Mouse (Mus musculus): ENCODE measurements around the gene Stil. TPM values are rescaled to one million over a fixed set of nuclear protein-coding genes. Genes with fewer than 3 reads are reported as not detected.

The Stil gene
- total and polyA plus RNA-seq, 3 experiments, result 8.1 to 11.8 (median 9.0) TPM

DNA sequence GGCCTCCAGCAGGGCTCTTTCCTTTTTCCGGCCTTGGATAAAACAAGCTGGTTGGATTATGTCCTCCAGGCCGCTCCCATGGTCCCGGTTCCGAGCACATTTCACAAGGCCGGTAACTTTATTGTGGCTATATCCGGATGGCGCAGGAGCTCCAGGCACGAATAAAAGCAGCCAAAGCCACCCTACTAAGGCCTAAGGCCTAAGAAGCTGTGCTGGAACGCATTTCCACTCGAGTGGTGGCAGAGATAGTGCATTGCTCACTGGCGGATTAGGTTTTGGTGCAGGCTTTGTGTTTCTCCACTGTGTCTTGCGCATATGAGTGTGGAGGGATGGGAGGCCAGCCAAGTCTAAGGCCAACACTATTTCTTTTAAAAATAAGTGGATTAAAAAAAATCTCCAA is 59.9 kb downstream of the Stil start:
- in situ Hi-C loops (cut with MboI; ENCODE audit: low pct_ligation_motif_present, low pct_unique_long_range_greater_than_20kb, low sequenced_read_pairs) (no loop called here), dilution Hi-C loops (cut with MboI; ENCODE audit: extremely low pct_ligation_motif_present, extremely low pct_unique_long_range_greater_than_20kb, low sequenced_read_pairs) (no loop called here)
- Histone ChIP-seq H3K27me3 (replicated peaks) (peaks cover 87% of the 10 kb centered on the region), H3K36me3 (replicated peaks in 1 of 2; ENCODE audit: control insufficient read depth in 1 of 2, insufficient read depth in 1 of 2, low read length in 1 of 2) (no peaks in the 10 kb centered on the region), H3K9me3 (replicated peaks; ENCODE audit: low read length) (peaks cover 8% of the 10 kb centered on the region), H3K9ac (ENCODE audit: insufficient read depth, low read depth) (no peak overlapping the region), H3K4me3 (replicated peaks in 1 of 3; ENCODE audit: low read depth in 2 of 3, low read length in 2 of 3, poor library complexity in 1 of 3) (no peak overlapping the region), H3K4me2 (ENCODE audit: insufficient read depth, low read depth, poor library complexity, severe bottlenecking) (no peak overlapping the region), H3K4me1 (ENCODE audit: control insufficient read depth in 1 of 2, insufficient read depth in 2 of 2) (peaks cover 2 to 4% of the 10 kb centered on the region in 2 experiments; a peak in 1 of 4 replicates), H3K27ac (ENCODE audit: insufficient read depth, low read depth) (no peak overlapping the region), H3K79me2 (replicated peaks; ENCODE audit: control insufficient read depth, extremely low read depth, insufficient read depth, poor library complexity, severe bottlenecking) (no peaks in the 10 kb centered on the region)
- DNase-seq (ENCODE audit: extremely low read depth), result no peak
- TF ChIP-seq ELF1 (IDR thresholded peaks at IDR 0.05; ENCODE audit: low read depth, low read length), result no peak
- TF ChIP-seq ETS1 (conservative IDR thresholded peaks at IDR 0.05; ENCODE audit: low read depth, low read length), result no peak
- no peak for TF ChIP-seq PAX5 (IDR thresholded peaks at IDR 0.05; ENCODE audit: low read length)
- no peak for TF ChIP-seq BHLHE40 (IDR thresholded peaks at IDR 0.05; ENCODE audit: low read depth, low read length)
- no peak for TF ChIP-seq RCOR1 (conservative IDR thresholded peaks at IDR 0.05; ENCODE audit: low read depth, low read length)
- no peak for TF ChIP-seq POLR2AphosphoS2 (IDR thresholded peaks at IDR 0.05; ENCODE audit: low read depth, low read length)
- no peak for TF ChIP-seq MAZ (IDR thresholded peaks at IDR 0.05; ENCODE audit: low read depth, low read length)
- no peak for TF ChIP-seq ZMIZ1 (IDR thresholded peaks at IDR 0.05; ENCODE audit: low read depth, low read length)
- TF ChIP-seq MAX (IDR thresholded peaks at IDR 0.05; ENCODE audit: low read length), result no peak

DNA sequence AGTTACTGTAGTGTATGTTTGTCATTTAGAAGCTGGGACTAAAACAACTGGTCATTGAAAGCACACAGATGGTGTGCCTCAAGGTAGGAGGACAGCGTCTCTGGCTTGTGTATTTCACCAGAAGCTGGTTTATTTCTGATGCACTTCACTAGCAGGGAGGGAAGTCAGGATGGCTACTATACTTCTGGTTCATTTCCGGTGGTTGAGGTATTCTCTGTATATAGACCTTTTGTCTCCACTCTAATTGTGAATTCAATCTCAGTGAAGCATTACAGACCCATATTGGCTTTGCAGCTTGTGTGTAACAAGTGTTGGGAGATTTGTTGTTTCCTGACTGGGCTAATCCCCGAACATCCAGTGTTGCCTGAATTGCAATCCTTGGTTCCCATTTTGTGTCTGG is 60.8 kb downstream of the Stil start:
- in situ Hi-C loops (cut with MboI; ENCODE audit: low pct_ligation_motif_present, low pct_unique_long_range_greater_than_20kb, low sequenced_read_pairs), result no loop called here
- TF ChIP-seq JUND (conservative IDR thresholded peaks at IDR 0.05; ENCODE audit: low read depth, low read length), result no peak
- TF ChIP-seq RCOR1 (conservative IDR thresholded peaks at IDR 0.05; ENCODE audit: low read depth, low read length), result no peak
- no peak for TF ChIP-seq MAFK (IDR thresholded peaks at IDR 0.05; ENCODE audit: insufficient replicate concordance, low read length)
- no peak for TF ChIP-seq ZNF384 (IDR thresholded peaks at IDR 0.05; ENCODE audit: low read depth, low read length)
- TF ChIP-seq JUN (IDR thresholded peaks at IDR 0.05; ENCODE audit: insufficient read depth, low read depth, low read length), result no peak
- no peak for TF ChIP-seq MXI1 (IDR thresholded peaks at IDR 0.05; ENCODE audit: low read depth, low read length)
- no peak for TF ChIP-seq USF2 (conservative IDR thresholded peaks at IDR 0.05; ENCODE audit: low read depth, low read length)
- TF ChIP-seq POLR2AphosphoS2 (IDR thresholded peaks at IDR 0.05; ENCODE audit: low read depth, low read length), result no peak
- TF ChIP-seq ZKSCAN1 (IDR thresholded peaks at IDR 0.05; ENCODE audit: borderline replicate concordance, low read depth, low read length), result no peak
- TF ChIP-seq MYC (IDR thresholded peaks at IDR 0.05; ENCODE audit: low read depth, low read length), result no peak
- TF ChIP-seq IRF4 (IDR thresholded peaks at IDR 0.05; ENCODE audit: low read depth, low read length), result no peak
- TF ChIP-seq MEF2A (IDR thresholded peaks at IDR 0.05; ENCODE audit: borderline replicate concordance, low read depth, low read length), result no peak
- no peak for TF ChIP-seq POLR2A (IDR thresholded peaks at IDR 0.05; ENCODE audit: low read depth, low read length)
- TF ChIP-seq UBTF (IDR thresholded peaks at IDR 0.05; ENCODE audit: low read depth, low read length), result no peak
- TF ChIP-seq HCFC1 (IDR thresholded peaks at IDR 0.05; ENCODE audit: low read depth, low read length), result no peak
- TF ChIP-seq ELF1 (IDR thresholded peaks at IDR 0.05; ENCODE audit: low read depth, low read length), result no peak
- Histone ChIP-seq H3K4me2 (ENCODE audit: insufficient read depth, low read depth, poor library complexity, severe bottlenecking) (no peak overlapping the region), H3K79me2 (replicated peaks; ENCODE audit: control insufficient read depth, extremely low read depth, insufficient read depth, poor library complexity, severe bottlenecking) (no peaks in the 10 kb centered on the region), H3K9me3 (replicated peaks; ENCODE audit: low read length) (peaks cover 8% of the 10 kb centered on the region), H3K9ac (ENCODE audit: insufficient read depth, low read depth) (no peak overlapping the region), H3K4me1 (ENCODE audit: control insufficient read depth in 1 of 2, insufficient read depth in 2 of 2) (peaks cover 2 to 4% of the 10 kb centered on the region in 2 experiments; a peak in 1 of 4 replicates), H3K4me3 (replicated peaks in 1 of 3; ENCODE audit: low read depth in 2 of 3, low read length in 2 of 3, poor library complexity in 1 of 3) (no peak overlapping the region), H3K36me3 (replicated peaks in 1 of 2; ENCODE audit: control insufficient read depth in 1 of 2, insufficient read depth in 1 of 2, low read length in 1 of 2) (no peaks in the 10 kb centered on the region), H3K27ac (ENCODE audit: insufficient read depth, low read depth) (no peak overlapping the region), H3K27me3 (replicated peaks) (peaks cover 87% of the 10 kb centered on the region)
- no peak for DNase-seq (ENCODE audit: extremely low read depth)
- dilution Hi-C loops (cut with MboI; ENCODE audit: extremely low pct_ligation_motif_present, extremely low pct_unique_long_range_greater_than_20kb, low sequenced_read_pairs), result no loop called here
